Mouse (Mus musculus): ENCODE measurements around the gene Il4ra.
A peak's percentile ranks its signal among the peaks of the same experiment; 100 is the strongest.

Il4ra gene

DNA sequence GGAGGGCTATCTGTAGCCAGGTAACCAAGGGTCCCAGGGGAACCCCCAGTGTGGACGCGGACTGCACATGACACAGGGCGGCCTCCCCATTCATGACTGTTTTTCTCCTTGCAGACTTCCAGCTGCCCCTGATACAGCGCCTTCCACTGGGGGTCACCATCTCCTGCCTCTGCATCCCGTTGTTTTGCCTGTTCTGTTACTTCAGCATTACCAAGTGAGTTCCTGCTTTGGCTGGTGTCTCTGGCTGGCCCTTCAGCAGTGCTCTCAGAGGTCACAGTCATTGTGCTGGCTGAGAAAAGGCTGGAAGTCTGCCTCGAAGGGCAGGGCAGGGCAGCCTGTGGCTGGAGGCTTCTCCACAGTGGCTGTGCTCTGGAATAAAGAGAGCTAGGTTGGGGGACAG, 20.8 kb downstream of the Il4ra start:
- no peak for DNase-seq (ENCODE audit: low spot score)

DNA sequence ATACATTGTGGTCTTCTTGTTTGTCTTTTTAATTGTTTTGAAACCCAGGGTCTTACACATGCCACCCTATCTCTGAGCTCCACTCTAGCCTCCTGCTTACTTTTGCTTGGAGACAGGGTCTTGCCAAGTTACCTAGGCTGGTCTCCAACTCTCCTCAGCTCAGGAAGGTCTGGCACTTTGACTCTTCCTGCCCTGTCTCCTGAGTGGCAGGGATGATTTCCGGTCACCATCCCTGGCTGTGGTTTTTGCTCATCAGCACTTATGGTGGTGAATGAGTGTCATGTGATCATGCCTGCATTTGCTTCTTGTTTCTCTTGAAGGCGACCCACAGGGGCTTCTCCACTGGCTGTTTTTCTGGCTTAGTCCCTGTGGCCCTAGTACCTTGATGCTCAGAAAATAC, 21.9 kb downstream of the Il4ra start:
- DNase-seq (ENCODE audit: low spot score), result no peak

DNA sequence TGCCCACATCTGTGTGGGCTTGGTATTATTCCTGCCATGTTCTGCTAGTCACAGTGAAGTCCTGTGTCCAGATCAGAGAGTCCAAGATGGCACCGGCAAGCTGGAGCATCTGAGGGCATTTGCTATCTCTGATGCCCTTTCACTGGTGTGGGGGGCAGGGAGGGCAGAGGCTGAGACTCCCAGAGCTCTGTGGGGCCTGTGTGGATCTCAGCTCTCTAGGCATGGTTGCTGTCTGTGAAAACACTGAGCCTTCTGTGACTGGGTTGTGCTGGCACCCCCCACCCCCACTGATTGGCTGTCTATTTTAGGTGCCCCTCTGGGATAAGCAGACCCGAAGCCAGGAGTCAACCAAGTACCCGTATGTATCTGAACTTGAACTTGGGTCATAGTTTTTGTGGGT, 22.9 kb downstream of the Il4ra start:
- DNase-seq (ENCODE audit: low spot score), result no peak

DNA sequence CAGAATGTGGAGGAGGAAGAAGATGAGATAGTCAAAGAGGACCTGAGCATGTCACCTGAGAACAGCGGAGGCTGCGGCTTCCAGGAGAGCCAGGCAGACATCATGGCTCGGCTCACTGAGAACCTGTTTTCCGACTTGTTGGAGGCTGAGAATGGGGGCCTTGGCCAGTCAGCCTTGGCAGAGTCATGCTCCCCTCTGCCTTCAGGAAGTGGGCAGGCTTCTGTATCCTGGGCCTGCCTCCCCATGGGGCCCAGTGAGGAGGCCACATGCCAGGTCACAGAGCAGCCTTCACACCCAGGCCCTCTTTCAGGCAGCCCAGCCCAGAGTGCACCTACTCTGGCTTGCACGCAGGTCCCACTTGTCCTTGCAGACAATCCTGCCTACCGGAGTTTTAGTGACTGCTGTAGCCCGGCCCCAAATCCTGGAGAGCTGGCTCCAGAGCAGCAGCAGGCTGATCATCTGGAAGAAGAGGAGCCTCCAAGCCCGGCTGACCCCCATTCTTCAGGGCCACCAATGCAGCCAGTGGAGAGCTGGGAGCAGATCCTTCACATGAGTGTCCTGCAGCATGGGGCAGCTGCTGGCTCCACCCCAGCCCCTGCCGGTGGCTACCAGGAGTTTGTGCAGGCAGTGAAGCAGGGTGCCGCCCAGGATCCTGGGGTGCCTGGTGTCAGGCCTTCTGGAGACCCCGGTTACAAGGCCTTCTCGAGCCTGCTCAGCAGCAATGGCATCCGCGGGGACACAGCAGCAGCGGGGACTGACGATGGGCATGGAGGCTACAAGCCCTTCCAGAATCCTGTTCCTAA, 24.0 kb downstream of the Il4ra start:
- DNase-seq (ENCODE audit: low spot score), result no peak

DNA sequence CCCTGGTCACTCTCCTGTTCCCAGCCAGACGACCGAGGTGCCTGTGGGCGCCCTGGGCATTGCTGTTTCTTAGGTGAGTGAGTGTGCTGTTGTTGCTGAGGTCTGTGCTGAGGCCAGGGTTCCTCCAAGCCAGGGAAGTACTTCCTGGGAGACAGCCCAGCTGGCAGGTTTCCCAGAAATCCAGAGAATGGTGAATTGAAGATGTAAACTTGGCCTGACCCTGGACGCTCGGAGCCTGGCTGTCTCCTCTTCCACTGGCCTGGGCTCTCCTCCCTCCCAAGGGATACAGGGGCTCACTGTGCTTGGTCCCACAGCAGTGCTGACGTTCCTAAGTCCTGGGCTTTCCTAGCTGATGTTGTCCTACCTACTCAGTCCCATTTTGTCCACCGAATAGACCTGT, 25.1 kb downstream of the Il4ra start:
- peak; percentile 62 for DNase-seq (ENCODE audit: low spot score)

DNA sequence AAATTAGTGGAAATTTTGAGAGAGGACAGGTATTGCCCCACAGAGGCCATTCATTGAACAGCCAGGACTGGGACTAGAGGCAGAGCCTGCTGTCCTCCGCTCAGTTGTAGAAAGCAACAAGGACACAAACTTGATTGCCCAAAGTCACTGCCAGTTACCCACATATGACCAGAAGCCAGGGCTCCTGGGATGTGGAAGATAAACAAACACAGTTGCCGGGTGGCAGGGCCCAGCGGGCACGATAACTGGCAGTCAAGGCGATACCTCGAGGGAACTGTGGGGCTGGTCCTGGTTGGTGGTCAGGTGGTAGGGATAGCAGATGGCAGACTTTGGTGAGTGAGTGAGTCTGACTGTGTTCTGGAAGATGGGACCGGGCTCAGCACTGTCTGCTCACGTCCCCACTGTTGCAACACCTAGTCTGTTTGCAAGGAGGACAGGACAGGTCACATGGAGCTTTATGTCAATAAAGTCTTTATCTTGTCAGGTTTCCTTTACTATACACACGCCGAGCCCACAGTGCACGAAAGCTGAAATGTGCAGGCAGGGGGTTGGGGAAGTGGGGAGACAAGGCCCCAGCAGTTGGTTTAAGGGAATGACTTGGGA, 25.7 kb downstream of the Il4ra start:
- DNase-seq (ENCODE audit: low spot score), result no peak

DNA sequence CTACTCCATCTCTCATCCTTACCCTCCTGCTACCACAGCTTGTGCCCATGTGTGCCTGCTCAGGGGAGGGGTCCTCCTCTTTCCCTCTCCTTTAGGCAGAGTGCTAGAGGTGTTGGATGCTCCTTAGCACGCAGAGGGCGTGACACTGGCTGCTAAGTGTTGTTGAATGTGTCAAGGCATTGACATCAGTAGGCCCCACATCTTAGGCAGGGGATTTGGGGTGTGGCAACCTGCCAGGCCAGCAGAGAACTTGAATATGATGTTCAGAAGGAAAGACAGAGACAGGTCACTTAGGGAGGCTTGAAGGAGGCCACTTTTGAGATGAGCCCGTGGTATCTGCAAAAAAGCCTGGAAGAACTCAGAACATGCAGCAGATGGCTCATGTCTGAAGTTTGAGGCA, 26.2 kb downstream of the Il4ra start:
- DNase-seq (ENCODE audit: low spot score), result no peak

DNA sequence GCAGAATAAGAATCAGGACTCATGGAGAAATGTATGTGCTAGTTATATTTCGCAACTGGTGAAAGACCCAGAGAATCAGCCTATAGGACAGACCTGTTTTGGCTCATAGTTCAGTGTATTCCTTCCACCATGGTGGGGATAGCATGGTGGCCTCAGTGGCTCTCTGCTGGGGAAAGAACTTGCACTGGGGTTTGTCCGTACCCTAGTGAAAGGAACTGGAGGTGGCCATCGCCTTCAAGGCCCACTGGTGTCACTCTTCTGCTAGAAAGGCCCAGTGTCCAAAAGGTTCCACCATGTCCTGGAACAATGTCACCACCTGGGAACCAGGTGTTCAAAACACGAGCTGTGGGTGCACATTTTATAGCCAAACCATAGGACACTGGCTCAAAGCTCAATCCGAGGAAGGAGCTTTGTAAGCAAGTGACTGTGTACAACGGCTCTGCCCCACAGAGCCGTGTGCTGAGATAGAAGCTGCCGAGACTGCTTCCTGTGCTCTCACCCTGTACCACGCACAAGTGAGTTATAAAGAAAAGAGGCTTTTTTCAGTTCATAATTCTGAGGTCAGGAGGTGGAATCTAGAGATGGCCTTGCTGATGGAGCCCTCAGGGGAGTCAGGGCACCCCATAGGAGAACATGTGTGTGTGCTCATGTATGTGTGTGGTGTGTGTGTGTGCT, 27.8 kb downstream of the Il4ra start:
- DNase-seq (ENCODE audit: low spot score), result no peak

DNA sequence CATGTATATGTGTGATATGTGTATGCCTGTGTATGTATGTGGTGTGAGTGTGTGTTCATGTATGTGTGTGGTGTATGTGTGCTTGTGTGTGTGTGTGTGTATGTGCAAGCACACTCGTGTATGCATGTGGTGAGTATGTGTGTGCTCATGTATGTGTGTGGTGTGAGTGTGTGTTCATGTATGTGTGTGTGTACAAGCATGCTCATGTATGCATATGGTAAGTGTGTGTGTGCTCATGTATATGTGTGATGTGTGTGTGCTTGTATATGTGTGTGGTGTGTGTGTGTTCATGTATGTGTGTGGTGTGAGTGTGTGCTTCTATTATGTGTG, 28.3 kb downstream of the Il4ra start:
- DNase-seq (ENCODE audit: low spot score), result no peak

DNA sequence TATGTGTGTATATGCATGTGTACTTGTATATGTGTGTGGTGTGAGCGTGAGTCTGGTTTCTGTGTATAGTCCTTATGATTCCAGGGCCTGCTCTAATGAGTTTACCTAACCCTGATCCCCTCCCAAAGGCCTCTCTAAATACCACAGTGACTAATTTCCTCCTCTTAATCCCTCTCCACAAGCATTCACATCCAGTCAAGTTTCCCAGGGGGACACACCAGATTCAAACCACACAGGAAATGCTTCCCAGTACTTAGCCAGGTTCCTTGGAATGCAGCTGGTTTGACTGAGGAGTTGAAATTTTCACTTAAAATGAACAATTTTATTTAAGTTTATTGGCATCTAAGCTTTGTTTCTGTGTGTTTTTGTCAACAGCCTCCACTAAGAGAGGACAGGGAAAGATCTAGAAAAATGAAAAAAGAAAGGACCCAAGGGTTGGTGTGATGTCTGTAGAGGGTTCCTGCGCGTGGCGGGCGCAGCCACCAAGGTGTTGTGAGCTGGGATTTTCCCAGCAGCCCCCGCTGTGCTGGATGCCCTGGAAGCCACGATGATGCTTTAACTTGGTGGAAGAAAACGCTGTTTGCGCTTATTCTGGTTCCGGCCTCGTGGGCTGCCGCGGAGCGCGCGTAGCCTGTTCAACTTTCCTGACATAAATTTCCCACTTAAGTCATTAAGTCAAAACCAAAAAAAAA, 28.9 kb downstream of the Il4ra start:
- no peak for DNase-seq (ENCODE audit: low spot score)

DNA sequence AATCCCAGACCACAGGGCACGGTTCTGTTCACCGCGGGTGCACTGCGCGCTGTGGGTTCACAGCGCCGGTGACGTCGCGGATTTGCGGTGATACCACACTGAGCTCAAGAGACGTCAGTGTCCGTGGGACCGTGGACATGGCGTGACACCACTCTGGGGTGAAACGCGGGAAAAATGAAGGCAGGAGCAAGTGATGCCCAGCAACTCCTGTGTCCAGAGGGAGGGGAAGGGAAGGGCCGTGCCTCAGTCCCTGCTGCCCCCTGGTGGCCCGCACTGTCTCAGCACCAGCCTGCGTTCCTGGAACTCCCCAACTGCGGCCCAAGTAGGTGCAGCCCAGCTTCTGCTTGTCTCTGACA, 29.4 kb downstream of the Il4ra start:
- DNase-seq (ENCODE audit: low spot score), result peak; percentile 77

DNA sequence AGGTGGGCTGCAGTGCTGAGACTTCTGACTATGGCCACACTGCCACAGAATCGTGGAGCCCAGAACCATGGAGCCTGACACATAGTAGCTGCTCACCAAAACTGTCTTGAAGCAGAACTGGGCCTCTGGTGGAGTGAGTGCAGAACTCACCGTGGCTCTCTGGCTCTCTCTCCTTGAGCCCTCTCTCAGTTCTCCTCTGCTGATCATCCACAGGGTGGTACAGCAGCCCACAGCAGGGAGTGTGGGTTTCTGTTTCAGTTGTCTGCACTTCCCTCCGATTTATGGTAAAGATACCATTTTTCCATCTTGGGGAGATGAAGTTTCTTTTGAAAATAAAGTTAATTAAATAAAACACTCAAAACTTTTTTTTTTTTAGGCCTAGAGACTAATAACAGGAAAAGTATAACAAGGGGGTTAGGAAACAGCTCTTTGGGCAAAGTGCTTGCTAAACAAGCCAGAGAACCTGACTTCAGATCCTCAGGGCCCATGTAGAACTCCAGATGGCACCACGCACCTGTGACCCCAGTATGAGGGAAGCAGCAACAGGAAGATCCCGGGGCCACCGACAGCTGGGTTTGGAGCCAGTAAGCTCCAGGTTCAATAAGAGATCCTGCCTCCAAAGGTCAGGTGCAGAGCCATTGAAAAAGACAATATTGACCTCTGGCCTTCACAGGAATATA, 31.5 kb downstream of the Il4ra start:
- DNase-seq (ENCODE audit: low spot score), result no peak

DNA sequence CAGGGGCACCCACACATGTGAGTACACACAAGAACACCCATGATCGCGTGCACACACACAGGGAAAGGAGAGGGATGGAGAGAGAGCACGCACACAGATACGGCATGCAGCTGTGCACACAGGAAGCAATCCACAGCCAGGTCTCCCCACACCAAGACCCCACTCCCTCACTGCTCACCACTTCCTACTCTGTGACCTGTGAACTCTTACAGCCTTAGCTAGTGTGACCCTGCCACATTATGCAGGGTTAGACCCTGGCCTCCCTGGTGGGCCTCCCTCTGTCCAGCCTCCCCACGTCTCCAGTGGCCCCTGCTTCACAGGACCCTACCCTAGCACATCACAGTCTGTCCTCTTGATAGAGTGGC, 32.1 kb downstream of the Il4ra start:
- DNase-seq (ENCODE audit: low spot score), result no peak

DNA sequence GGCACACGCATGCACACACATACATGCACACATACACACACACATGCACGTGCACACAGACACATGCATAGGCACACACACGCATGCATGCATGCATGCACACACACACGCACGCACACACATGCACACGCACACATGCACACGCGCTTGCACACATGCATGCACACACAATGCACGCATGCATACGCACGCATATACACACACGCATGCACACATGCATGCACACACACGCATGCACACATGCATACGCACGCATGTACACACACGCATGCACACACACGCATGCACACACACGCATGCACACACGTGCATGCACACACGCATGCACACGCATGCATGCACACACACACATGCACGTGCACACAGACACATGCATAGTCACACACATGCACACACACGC, 34.4 kb downstream of the Il4ra start:
- no peak for DNase-seq (ENCODE audit: low spot score)

DNA sequence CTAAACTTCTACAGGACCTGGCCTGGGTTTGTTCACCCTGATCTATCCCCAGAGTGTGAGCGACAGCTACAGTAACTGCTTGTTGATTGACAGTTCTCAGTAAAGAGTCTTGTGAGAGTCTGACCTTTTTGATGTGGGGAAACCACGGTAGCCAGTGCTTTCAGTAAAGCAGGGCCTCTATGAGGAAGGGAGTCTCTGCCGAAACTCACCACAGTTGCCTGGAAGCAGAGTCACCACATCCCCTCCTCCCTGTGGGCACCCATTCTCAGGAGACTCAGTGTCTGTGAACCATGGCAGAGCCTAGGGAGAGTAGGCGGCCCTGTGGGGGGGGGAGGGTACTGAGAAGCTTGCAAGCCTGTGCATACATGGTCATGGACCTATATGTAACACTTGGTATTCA, 36.8 kb downstream of the Il4ra start:
- DNase-seq (ENCODE audit: low spot score), result no peak

DNA sequence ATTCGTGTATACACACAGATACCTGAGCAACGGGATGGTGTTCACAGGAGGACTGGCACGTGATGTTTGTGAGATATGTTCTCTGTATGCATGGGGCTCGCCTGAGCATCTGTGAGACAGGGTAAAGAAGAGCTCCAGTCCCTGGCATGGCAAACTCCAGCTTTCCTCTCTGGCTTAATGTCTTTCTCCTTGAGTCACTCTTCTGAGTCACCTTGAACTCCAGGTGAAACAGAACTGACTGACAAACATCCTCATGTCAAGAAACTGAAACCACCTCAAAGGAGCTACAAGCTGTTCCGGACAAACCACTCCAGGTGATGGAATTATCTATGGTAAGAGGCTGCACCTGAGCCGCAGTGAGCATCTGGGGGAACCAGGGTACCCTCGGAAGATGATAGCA, 38.0 kb downstream of the Il4ra start:
- DNase-seq (ENCODE audit: low spot score), result no peak

DNA sequence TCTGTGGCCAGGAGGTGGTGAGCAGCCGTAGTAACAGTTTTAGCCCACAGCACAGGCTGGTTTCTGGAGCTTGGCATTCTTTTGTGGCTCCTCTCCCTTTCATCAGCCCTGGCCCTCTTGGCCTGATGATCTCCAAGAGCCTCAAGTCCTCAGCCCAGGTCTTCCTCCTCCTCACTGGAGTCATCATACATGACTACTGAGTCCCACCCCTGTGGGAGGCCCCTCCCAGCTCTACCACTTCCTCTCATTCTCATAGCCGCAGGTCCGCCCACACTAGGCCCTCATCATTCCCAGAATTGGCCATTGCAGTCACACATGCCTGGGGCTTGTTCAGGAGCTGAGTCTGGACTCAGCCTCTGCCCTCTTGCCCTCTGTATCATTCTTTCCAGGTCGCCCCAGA, 41.9 kb downstream of the Il4ra start:
- no peak for DNase-seq (ENCODE audit: low spot score)

DNA sequence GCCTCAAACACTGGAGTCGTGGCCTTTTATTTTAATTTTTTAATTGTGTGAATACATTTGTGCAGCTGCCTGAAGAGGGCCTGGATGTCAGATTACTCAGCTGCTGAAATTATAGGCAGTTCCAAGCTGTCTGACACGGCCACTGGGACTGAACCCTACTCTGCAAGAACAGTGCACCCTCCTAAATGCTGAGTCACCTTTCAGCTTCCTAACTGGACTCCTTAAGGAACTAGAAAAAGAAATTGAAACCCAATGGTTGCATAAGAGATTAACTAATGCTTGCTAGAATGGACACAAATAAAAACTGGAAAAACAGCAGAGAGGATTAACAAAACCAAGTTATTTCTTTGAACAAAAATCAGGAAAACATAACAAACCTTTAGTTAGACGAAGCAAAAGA, 44.5 kb downstream of the Il4ra start:
- DNase-seq (ENCODE audit: low spot score), result no peak

DNA sequence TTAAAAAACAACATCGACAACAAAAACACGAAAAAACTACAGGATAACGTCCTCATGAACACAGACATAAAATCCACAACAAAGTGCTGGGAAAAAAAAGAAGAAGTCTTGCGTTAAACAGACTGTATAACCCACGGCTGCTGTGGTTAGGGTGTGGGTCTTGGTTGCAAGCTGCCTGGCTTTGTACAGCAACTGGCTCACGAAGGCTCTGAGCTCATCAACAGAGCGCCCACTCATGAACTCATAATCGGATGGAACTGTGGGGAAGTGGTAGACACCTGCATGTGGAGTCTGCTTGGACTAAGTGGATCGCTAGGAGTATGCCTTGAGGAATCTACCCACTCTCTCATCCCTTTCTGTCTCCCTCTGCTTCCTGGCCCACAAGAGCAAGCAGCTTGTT, 45.2 kb downstream of the Il4ra start:
- no peak for DNase-seq (ENCODE audit: low spot score)

DNA sequence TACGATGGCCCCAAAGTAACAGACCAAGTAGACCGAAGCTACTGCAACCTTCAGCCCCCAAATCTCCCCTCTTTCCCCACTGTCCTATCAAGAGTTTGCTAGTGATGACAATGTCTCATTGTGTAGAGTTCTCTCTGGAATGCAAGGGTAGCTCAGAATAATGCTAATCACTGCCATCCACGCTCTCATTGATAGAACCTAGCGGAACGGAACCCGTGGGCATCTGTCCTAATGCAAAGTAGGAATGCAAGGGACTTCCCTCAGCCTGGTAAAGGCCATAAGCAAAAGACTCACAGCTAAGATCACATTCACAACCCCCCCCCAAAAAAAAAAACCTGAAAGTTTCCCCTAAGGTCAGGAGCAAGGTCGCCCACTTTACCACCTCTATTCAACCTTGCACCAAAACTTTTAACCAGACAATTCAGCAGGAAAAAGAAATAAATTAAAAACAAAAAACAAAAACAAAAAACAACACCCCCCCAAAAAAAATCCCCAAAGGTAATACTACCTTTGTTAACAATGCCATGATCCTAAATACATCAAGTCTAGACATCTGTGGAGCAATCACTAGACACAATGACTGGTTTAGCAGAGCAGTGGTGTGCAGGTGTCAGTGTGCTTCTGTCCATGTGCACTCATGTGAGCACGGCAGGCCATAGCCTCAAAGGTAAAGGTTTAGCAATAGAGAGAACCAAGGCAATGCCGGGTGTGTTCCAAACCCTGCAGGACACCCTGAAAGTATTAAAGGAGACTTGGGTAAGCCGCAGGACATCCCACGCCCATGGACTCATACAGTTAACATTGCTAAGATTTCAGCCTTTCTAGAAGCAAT, 45.8 kb downstream of the Il4ra start:
- no peak for DNase-seq (ENCODE audit: low spot score)

DNA sequence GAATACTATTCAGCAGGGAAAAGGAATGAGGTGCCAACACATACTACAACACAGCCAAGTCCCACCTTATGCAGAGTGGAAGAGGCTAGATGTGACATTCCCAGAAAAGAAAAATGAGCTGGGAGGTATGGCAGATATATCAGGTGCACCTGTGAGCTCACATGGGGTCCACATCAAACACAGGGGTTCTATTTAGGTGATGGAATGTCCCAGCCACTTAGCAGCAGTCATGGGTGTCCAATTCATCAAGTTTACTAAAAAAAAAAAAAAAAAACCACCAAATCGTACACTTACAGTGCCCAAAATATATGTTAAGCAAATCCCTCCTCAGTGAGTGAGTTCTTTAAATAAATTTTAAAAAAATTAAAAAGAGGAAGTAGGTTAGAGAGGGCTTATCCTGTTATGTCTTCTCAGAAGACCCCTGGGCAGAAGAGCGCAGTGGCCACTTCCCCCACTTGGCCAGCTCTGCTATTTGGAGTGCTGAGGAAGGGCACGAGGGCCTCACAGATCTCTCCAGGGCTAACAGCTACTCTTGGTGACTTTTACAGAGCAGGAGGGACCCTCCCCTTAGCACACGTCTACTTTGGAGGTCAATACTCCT, 47.6 kb downstream of the Il4ra start:
- no peak for DNase-seq (ENCODE audit: low spot score)
